Mouse (Mus musculus) telencephalon, adult 2 months (tissue): ENCODE measurements around the gene Ube2j1.
"Not testable (repeated sequence)": the region's sequence is repeated elsewhere in the genome, so short reads cannot be mapped to it uniquely, and the experiment has no call there.

Experiments used
- DNase-seq: peaks from one replicate; pipeline ENCODE4 v3.0.0-alpha.2; 2011; ENCODE audit warnings: low read depth, low spot score

The Ube2j1 gene

GRCm38 (mm10) chr4:33031195-33031960 is at the start of gene Ube2j1:
Gene Ube2j1 (plus strand): TSS chr4:33031416.
- DNase-seq = peak; percentile 76

GRCm38 (mm10) chr4:32981617-32982016 is 49.6 kb upstream of the Ube2j1 start:
- DNase-seq = no peak

- DNase-seq = no peak
Measured at GRCm38 (mm10) chr4:32982041-32982715, 49.0 kb upstream of the Ube2j1 start.

GRCm38 (mm10) chr4:32982716-32983175 is 48.5 kb upstream of the Ube2j1 start, which contains the start of gene Rragd:
Gene Rragd (plus strand): TSS chr4:32983037.
- no peak for DNase-seq

- DNase-seq = no peak
Measured at GRCm38 (mm10) chr4:32983176-32984155, 47.8 kb upstream of the Ube2j1 start.

- DNase-seq = no peak
Measured at GRCm38 (mm10) chr4:32984242-32984641, 47.0 kb upstream of the Ube2j1 start.

- no peak for DNase-seq
Measured at GRCm38 (mm10) chr4:32984801-32985675, 46.2 kb upstream of the Ube2j1 start.

GRCm38 (mm10) chr4:32985684-32986083 is 45.5 kb upstream of the Ube2j1 start:
- no peak for DNase-seq

- no peak for DNase-seq
Measured at GRCm38 (mm10) chr4:32987006-32987405, 44.2 kb upstream of the Ube2j1 start.

GRCm38 (mm10) chr4:32989346-32989745 is 41.9 kb upstream of the Ube2j1 start:
- DNase-seq = no peak

GRCm38 (mm10) chr4:32994168-32994567 is 37.0 kb upstream of the Ube2j1 start:
- no peak for DNase-seq

- no peak for DNase-seq
Measured at GRCm38 (mm10) chr4:32996083-32996482, 35.1 kb upstream of the Ube2j1 start.

GRCm38 (mm10) chr4:32997571-32997970 is 33.6 kb upstream of the Ube2j1 start:
- DNase-seq = no peak

GRCm38 (mm10) chr4:32998996-32999395 is 32.2 kb upstream of the Ube2j1 start:
- no peak for DNase-seq

GRCm38 (mm10) chr4:33002081-33002480 is 29.1 kb upstream of the Ube2j1 start:
- DNase-seq = no peak

- not testable (repeated sequence) for DNase-seq
Measured at GRCm38 (mm10) chr4:33005595-33006470, 25.4 kb upstream of the Ube2j1 start.

- DNase-seq = no peak
Measured at GRCm38 (mm10) chr4:33006844-33007243, 24.4 kb upstream of the Ube2j1 start.

GRCm38 (mm10) chr4:33007443-33008217 is 23.6 kb upstream of the Ube2j1 start:
- DNase-seq = no peak

GRCm38 (mm10) chr4:33010078-33010477 is 21.1 kb upstream of the Ube2j1 start:
- DNase-seq = no peak
